Mouse (Mus musculus) neural tube, embryonic 12.5 days (tissue): ENCODE results near the gene Vmn2r36. TPM values are rescaled to one million over a fixed set of nuclear protein-coding genes. Genes with fewer than 3 reads are reported as not detected.
"Not testable (repeated sequence)": the region's sequence is repeated elsewhere in the genome, so short reads cannot be mapped to it uniquely, and the experiment has no call there.

Source experiments
- ATAC-seq: fragments of 200-750 bp; cut with Nextera tagmentation; 2 replicates; pipeline ENCODE4 v1.8.0; 2017; ENCODE audit warnings: low read depth, mild to moderate bottlenecking, moderate TSS enrichment, moderate library complexity; ENCODE audit not compliant: low FRiP score
- H3K27ac ChIP-seq: fragments of 300-500 bp; sonication (generic); 2 replicates; pipeline ENCODE4 v1.5.1; 2016
- H3K27me3 ChIP-seq: fragments of 300-500 bp; sonication (generic); replicated peaks from 2 replicates; pipeline ENCODE4 v1.6.1; 2016; ENCODE audit warnings: mild to moderate bottlenecking
- H3K36me3 ChIP-seq: fragments of 300-500 bp; sonication (generic); 2 replicates; pipeline ENCODE4 v1.6.1; 2016; ENCODE audit warnings: mild to moderate bottlenecking
- H3K4me1 ChIP-seq: fragments of 300-500 bp; sonication (generic); 2 replicates; pipeline ENCODE4 v1.6.1; 2016
- H3K4me2 ChIP-seq: fragments of 300-500 bp; sonication (generic); replicated peaks from 2 replicates; pipeline ENCODE4 v1.6.1; 2016; ENCODE audit warnings: mild to moderate bottlenecking
- H3K4me3 ChIP-seq: fragments of 300-500 bp; sonication (generic); 2 replicates; pipeline ENCODE4 v1.5.1; 2016
- H3K9ac ChIP-seq: fragments of 300-500 bp; sonication (generic); 2 replicates; pipeline ENCODE4 v1.6.1; 2016; ENCODE audit warnings: mild to moderate bottlenecking
- H3K9me3 ChIP-seq: fragments of 300-500 bp; sonication (generic); 2 replicates; pipeline ENCODE4 v1.6.1; 2016; ENCODE audit warnings: mild to moderate bottlenecking
- WGBS: fragments of 180-500 bp; shearing (Covaris S2); methylation state at CpG from one replicate; pipeline ENCODE4 v1.1.7; 2016; 5-methylcytosine and 5-hydroxymethylcytosine counted together
- polyA plus RNA-seq: library from polyadenylated mRNA; unstranded; fragments of >200 nt; fragmentation: Nextera tagmentation; extraction: Ambion mirVana; gene quantifications from 2 replicates; pipeline ENCODE4 v1.2.1, GENCODE M21; 2016

The Vmn2r36 gene
- polyA plus RNA-seq: not detected in 2 replicates

- not testable (repeated sequence) for H3K27ac ChIP-seq
Observed at GRCm38 (mm10) chr7:7902395-7902794, at the start of gene Vmn2r36. Gene Vmn2r36 (minus strand): TSS chr7:7902495.

More at GRCm38 (mm10) chr7:7902395-7902794, at the start of gene Vmn2r36:
- H3K4me2 ChIP-seq, H3K4me3 ChIP-seq, H3K4me1 ChIP-seq, ATAC-seq, H3K27me3 ChIP-seq, H3K9ac ChIP-seq, H3K9me3 ChIP-seq, H3K36me3 ChIP-seq: not testable (repeated sequence)
- no CpG with 5 or more reads among the region's 1 CpGs for WGBS

Other genes starting within 250 kb of the Vmn2r36 start
- gene Vmn2r34, start 213.0 kb downstream of the Vmn2r36 start, polyA plus RNA-seq: not detected in 2 replicates
- not detected in 2 replicates for gene Vmn2r35, start 82.6 kb downstream of the Vmn2r36 start, polyA plus RNA-seq